Mouse (Mus musculus) hematopoietic stem cell, adult 5-6 weeks (primary cell): ENCODE measurements around the gene Fgf10. TPM values are rescaled to one million over a fixed set of nuclear protein-coding genes. Genes with fewer than 3 reads are reported as not detected.
A peak's percentile ranks its signal among the peaks of the same experiment; 100 is the strongest.

Source experiments
- ATAC-seq, 2 experiments: fragments of 125-278 bp in 1 of 2; replicated peaks in 1 of 2; 2 replicates each; pipeline ENCODE4 v1.8.0; 2016 to 2017; ENCODE audit warnings: inconsistent platforms in 2 of 2, mild to moderate bottlenecking in 2 of 2, moderate number of reproducible peaks in 2 of 2, low read depth in 1 of 2, moderate TSS enrichment in 1 of 2; ENCODE audit not compliant: low FRiP score in 2 of 2, poor library complexity in 2 of 2, severe bottlenecking in 2 of 2, insufficient read depth in 1 of 2, low TSS enrichment in 1 of 2
- total RNA-seq: library from RNA; stranded (forward); fragments of 172-1452, 232-1000 nt; gene quantifications from 2 replicates; pipeline ENCODE4 v1.2.3, GENCODE M21; 2017

The Fgf10 gene
- not detected in 2 replicates for total RNA-seq

DNA sequence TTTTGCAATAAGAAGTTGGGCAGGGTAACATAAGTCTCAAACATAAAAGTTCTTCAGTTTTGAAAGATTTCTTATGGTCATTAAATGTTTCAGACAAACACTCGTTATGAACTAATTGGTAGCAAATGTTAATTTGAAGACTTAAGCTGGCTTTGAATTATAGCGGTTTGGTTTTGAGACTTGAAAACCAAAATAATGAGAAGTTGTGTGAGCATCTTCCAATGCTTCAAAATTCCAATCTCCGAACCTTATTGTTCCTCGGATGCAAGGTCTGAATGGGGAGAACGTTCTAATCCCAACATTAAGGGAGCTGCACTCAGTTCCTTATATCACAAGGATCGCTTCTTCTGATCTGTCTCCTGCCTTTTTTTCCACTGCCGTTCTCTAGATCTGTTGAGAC, at the start of gene Fgf10:
TSS of gene Fgf10 (plus strand) at position 301 of the 400 bp plus-strand sequence.
- no peak for ATAC-seq

DNA sequence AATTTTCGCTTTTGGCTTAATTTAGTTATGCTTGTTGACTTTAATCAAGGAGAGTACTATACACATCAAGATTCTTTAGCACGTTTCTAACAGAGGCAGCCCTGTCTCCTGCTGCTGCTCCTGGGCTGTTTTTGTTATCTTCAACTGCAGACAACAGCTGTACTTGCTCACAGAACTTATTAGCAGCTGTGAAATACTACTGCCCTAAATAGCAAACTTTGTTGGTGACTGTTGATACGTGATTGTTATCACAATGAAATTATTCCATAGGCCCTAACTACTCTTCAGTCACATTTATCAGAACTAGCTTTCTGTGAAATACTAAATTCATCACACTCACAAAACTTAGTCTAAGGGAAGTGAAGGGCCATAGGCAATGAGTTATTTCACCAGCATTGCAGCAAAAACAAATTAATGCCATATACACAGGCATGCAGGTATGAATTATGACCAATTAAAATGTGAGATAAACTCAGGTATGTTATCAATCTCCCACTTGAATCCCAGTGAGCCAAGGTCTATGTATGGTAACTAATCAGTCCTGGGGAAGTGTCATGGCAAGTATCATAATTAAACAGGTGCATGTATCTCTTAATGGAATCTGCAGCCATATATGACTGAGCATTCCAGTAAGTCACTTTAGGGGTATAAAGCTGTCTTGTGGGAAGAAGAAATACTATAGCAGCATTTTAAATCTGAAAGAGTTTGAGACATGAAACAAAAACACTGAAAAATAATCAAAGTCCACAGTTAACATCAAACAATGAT, 39.7 kb upstream of the Fgf10 start:
- no peak for ATAC-seq

DNA sequence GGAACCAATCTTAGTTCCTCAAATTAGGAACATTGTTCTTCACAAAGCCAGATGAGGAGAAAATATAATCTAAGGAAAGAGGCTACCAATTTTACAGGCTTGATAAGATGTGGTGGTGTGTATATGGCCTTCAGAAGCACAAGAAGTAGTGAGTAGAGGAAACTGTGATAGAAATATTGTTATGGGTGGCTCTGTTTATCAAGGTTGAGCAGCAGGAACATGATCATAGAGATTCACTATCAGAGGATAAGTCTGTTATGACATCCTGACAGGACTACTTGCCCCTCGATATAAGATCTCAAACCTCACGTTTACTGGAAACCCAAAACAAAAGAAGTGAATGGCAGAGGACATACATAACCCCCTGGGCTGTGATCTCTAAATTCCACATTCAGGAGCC, 38.1 kb upstream of the Fgf10 start:
- ATAC-seq, result no peak

GRCm38 (mm10) chr13:118636047-118636446, 33.5 kb upstream of the Fgf10 start:
- no peak for ATAC-seq

- ATAC-seq, result no peak
Observed at GRCm38 (mm10) chr13:118642585-118642984, 27.0 kb upstream of the Fgf10 start.

DNA sequence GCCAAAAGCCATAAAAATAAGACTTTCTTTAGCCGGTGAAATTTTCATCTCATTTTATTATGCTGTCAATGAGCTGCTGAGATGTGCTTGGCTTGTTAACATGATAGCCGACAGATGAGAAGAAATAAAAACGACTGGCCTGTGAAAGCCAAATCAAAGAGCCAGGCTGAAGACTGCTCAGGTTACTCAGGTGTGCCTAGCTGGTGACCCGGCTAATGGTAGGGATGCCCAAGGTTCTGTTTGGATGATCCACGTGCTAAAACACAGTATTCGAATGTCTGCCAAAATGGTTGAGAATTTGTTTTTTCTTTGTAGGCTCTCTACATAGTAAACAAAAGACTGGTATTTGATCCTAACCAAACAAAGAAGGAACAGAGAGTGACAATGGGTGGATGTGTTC, 26.5 kb upstream of the Fgf10 start:
- ATAC-seq, result no peak

DNA sequence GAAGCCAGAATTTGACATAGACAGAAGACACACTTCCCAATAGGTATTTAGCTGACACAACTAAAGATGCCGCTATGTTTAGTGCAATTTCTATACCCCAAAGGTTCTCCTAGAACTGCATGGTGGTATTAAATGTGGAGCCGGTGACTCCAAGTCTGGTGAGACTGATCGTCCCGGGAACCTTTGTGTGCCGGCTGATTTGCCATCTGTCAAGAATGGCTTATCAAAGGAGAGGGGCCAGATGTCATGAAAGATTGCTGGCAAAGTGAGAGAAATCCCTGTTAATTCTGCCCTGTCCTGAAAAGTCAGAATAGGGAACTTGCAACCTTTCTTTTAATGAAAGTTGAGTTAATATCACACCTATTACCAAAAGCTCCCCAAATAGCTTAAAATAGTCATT, 12.6 kb upstream of the Fgf10 start:
- ATAC-seq, result no peak

- ATAC-seq, result no peak
Observed at GRCm38 (mm10) chr13:118658031-118658430, 11.6 kb upstream of the Fgf10 start.

GRCm38 (mm10) chr13:118658608-118659326, 10.8 kb upstream of the Fgf10 start:
- ATAC-seq, result no peak

DNA sequence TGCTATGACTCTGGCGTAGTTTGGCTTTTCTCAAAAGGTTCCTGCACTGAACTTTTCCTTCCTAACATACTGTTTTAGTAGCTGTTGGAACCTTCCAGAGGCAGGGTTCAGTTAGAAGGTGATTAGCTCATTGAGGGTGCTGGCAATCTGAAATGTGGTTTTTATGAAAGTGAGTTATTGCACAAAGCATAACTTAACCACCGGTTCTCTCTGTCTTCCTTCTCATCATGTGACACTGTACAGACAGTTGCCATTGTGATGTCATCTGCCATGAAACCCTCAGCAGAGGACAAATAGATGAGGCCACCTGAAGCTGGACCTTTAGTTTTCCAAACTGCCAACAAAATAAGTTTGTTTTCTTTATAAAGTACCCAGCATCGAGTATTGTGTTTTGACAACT, 7.9 kb upstream of the Fgf10 start:
- ATAC-seq, result no peak

GRCm38 (mm10) chr13:118664901-118665300, 4.7 kb upstream of the Fgf10 start:
- no peak for ATAC-seq

DNA sequence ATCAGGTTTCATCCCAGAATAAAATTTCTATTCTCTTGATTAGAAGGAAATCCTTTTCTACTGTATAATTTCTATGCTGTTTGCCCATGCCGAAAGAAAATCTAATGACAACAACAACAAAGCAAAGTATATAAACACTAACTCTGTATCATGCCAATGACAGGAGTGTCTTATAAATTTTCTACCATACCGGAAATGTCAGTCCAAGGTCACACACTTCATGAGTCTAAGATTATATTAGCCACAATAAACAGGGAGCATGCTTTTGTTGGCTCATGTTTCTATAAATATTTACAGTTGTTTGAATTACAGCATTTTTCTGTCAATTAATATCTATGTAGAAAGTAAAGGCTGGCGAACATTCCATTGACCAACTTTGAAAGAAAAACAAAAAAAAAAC, 9.6 kb downstream of the Fgf10 start:
- no peak for ATAC-seq

DNA sequence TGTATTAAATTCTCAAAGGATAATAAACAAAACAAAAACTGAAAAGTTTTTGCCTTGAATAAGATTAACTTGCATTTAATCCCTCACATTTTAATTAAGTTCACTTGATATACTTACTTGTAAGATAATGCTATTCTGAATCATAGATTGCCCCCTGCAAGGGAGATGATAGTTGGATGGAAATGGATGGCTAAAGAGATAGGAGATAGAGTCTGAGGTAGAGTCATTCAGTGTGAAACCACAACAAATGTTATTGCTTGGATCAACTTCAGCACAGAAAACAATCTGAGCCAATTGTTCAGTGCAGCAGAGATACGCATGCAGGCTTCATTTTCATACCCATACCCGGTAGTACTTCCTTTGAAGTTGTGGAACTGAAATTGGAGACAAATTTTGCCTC, 23.5 kb downstream of the Fgf10 start:
- ATAC-seq, result no peak

GRCm38 (mm10) chr13:118695103-118695502, 25.5 kb downstream of the Fgf10 start:
- no peak for ATAC-seq

DNA sequence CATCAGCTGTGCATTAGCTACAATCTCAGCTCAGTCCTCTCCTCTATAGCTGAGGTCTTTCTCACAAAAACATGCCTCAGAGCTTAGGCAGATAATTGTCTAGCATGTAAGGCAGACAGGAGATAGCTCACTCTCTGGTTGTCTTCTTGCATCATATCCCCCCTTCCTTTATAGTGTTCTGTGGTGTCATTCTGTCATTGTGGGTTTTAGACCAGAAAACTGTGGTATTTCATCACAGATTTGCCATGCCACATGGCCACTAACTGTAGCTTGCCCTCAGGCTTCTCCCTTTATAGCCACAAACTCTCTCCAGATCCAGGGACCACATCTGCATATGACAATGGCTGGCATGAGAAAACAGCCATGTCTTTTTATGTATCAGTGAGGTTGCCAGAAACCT, 34.1 kb downstream of the Fgf10 start:
- peak in 1 of 2 experiments; percentile 42; a peak in 1 of 4 replicates for ATAC-seq

GRCm38 (mm10) chr13:118705716-118706115, 36.1 kb downstream of the Fgf10 start:
- no peak for ATAC-seq

DNA sequence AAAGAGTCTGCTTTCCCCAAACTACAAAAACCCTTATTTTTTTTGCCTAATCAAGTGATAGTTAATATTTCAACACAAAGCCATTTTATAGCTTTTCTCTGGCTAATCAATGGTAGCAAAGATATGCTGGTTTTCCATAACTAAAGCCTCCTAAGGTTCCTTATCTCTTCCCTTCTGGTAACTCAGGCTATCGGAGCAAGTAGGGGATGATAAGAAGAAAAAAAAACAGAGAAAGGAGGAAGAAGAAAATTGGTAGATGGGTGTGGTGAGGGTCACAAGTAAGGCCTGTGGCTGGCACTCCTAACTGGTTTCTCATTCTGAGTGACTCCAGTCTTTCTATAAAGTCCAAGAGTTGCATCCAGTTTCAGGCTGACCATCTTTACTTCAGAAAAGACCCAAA, 40.3 kb downstream of the Fgf10 start:
- ATAC-seq, result no peak

- ATAC-seq, result 0 out of 4 replicates have a peak, but pooled peaks of 1 of the 2 experiments have one; percentile 2
Observed at GRCm38 (mm10) chr13:118713626-118714150, 44.1 kb downstream of the Fgf10 start.
